Mouse (Mus musculus) gastrocnemius, postnatal 36 days (tissue): Measurements from ENCODE around the gene Psap. TPM values are rescaled to one million over a fixed set of nuclear protein-coding genes. Genes with fewer than 3 reads are reported as not detected.

Experiments used
- DNase-seq, 2 experiments: peaks; one replicate each; pipeline ENCODE4 v3.0.0; 2022
- intact Hi-C: fragments of 180-260 bp; cut with DNase I; formaldehyde crosslinking; loops from one replicate; pipeline ENCODE4 v1.15.1; 2025
- total RNA-seq, 2 experiments: library from RNA; stranded (reverse); gene quantifications; 2 replicates each; pipeline ENCODE4 v1.2.3; 2021

Gene Psap
- total RNA-seq, 2 experiments from 2014 or later: 685 to 809 TPM

GRCm38 (mm10) chr10:60285183-60285582, 7.8 kb downstream of the Psap start:
- intact Hi-C loops: no loop called here
- DNase-seq: no peak

GRCm38 (mm10) chr10:60285676-60286372, 8.4 kb downstream of the Psap start:
- intact Hi-C loops: no loop called here
- DNase-seq: peak in 1 of 2 experiments; percentile 53

GRCm38 (mm10) chr10:60286546-60286945, 9.1 kb downstream of the Psap start:
- no peak for DNase-seq
- intact Hi-C loops: no loop called here

DNA sequence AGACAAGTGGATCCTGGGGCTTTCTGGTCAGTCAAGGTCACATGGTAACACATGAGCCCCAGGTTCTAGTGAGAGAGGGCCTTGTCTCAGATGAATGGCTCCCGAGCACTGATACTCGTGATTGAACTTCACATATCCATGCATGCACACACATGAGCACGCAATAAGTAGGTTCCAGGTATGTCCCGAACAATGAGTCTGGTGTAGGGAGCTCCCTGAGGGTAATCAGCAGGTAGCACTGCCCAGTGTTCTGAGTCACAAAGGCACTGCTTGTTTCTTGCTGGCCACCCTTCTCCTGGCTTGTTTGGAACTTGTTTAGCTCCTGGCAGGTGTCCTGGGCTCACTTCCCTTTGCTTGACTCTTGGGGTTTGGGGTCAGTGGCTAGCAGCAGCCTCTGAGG, 9.7 kb downstream of the Psap start:
- DNase-seq: no peak
- intact Hi-C loops: no loop called here

DNA sequence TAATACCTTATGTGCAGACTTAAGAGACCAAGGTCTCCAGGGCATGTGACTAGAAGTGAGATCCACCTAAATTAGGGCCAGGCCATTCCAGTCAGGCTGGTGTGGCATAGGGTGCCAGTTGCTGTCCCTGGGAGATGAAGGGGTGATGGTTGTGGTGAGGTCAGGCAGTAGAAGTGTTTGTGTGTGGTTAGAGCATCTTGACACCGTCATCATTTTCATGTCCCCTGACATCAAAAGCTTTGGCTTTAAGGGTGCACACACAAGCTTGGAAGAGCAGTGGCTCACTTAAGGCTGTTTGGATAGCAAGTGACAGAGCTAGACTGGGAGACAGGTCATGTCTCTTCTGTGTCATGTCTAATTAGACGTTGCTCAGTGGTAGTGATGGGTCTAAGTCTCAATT, 10.3 kb downstream of the Psap start:
- intact Hi-C loops: no loop called here
- no peak for DNase-seq

- intact Hi-C loops: no loop called here
- DNase-seq: no peak
Measured at GRCm38 (mm10) chr10:60289216-60289615, 11.8 kb downstream of the Psap start.

DNA sequence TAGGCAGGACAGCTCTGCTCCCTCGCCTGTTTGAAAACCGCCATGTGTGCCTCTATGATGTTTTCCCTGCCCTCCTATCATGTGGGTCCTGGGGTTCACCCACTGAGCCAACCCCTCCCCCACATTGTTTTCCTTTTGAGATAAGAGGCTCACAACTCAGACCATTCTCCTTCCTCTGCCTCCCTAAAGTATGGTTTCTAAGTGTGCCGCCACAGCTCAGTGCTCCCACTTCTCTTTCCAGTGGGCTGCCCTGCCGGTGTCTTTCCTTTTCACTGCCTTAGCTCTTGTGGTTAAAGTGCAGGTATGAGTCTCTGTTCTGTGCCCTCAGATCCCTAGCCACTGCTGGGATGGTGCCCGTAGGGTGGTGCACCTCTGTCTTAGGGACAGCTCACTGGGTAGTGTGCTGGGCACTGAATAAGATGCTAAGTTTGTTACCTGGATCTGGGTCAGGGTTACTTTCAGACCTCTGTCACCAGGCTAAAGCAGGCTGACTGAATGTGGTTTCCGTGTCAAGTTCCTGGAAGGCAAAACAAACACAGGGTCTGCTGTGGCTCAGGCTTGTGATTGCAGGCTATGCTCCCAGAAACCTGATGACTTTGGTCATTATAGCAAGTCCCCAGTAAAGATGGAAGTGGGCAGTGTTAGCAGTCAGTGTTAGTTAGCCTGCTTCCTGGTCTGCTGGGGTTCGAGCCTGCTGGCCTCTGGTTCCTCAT, 12.8 kb downstream of the Psap start:
- DNase-seq: no peak
- intact Hi-C loops: no loop called here

DNA sequence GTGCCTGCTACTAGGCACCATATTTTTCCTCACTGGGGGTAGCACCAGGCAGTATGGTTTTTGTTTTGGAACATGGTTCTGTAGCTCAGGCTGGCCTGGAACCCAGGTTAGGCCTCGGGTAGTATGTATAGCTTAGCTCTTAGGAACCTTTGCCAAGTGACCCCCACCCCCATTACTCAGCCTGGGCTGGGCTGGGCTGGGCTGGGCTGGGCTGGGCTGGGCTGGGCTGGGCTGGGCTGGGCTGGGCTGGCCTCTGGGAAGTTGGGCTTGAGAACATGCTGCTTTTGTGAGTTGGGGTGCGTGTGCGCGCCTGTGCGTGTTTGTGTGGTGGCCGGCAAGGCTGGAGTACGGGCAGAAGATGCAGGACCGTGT, 13.3 kb downstream of the Psap start:
- DNase-seq: no peak
- intact Hi-C loops: no loop called here

DNA sequence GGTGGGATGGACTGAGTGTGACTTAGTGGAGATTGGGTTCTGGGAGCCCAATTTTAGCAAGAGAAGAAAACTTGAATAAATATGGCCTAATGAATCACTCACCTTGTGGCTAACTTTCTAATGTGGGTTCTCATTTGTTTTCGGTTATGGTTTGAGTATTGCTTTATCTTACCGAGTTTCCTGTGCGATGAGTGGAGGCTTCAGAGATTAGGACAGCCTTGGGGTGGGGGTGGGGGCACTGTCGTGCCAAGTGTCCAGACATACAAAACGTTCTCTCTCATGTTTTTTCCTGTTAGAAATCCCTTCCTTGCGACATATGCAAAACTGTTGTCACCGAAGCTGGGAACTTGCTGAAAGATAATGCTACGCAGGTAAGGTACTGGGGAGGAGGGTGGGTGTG, 14.8 kb downstream of the Psap start:
- intact Hi-C loops: no loop called here
- no peak for DNase-seq

DNA sequence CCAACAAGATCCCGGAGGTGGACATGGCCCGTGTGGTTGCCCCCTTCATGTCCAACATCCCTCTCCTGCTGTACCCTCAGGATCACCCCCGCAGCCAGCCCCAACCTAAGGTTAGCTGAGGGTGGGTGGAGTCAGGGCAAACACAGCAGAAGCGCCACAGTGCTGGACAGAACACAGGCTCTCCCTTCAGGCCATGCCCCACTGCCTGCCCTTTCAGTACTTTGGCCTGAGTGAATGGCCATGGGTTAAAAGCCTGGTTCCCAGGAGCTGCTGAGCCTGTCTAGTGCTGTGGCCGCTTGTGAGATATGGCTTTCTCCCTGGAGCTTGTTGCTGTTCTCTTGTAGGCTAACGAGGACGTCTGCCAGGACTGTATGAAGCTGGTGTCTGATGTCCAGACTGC, 17.2 kb downstream of the Psap start:
- DNase-seq: no peak
- intact Hi-C loops: no loop called here

- DNase-seq: no peak
- intact Hi-C loops: no loop called here
Measured at GRCm38 (mm10) chr10:60295356-60295755, 17.9 kb downstream of the Psap start.

- intact Hi-C loops: no loop called here
- no peak for DNase-seq
Measured at GRCm38 (mm10) chr10:60296027-60296426, 18.6 kb downstream of the Psap start.

DNA sequence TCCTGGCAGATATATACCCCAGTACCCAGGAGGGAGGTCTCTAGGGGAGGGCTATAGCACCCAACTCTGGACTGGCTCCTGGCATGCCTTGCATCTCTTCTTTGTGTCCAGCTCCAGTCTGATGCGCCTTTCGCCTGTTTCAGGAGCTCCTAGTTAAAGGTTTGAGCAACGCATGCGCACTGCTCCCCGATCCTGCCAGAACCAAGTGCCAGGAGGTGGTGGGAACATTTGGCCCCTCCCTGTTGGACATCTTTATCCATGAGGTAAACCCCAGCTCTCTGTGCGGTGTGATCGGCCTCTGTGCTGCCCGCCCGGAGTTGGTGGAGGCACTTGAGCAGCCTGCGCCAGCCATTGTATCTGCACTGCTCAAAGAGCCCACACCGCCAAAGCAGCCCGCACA, 22.2 kb downstream of the Psap start:
- no peak for DNase-seq
- intact Hi-C loops: loop anchor here (5.0 kb wide), 1 partner anchor 453 kb away; the partner anchor contains the start of gene Slc29a3

DNA sequence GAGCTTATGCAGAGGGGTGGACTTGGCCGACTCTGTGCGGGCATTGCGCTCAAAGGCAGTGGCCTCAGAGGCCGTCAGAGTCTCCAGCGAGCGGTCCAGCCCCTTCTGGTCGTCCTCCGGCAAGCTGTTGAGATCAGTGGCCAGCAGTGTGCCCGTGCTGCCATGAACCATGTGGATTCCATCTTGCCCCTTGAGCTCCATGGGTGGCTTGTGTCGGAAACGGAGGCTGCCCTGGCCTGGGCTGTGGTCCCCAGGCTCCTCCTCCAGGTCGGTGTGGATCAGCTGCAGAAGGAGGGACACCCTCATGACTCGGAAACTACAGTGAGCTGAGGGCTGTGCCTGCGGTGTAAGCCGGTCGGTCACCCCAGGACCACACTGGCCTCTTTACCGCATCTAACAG, 26.0 kb downstream of the Psap start:
- no peak for DNase-seq
- intact Hi-C loops: loop anchor here (5.0 kb wide), 1 partner anchor 449 kb away; the partner anchor contains the start of gene Slc29a3

GRCm38 (mm10) chr10:60304854-60305628, 27.6 kb downstream of the Psap start:
- intact Hi-C loops: loop anchor here (5.0 kb wide), 2 partner anchors 392 to 447 kb away; partner anchors contain the start of genes Cdh23 and Slc29a3
- DNase-seq: peak; percentile 61 to 66

DNA sequence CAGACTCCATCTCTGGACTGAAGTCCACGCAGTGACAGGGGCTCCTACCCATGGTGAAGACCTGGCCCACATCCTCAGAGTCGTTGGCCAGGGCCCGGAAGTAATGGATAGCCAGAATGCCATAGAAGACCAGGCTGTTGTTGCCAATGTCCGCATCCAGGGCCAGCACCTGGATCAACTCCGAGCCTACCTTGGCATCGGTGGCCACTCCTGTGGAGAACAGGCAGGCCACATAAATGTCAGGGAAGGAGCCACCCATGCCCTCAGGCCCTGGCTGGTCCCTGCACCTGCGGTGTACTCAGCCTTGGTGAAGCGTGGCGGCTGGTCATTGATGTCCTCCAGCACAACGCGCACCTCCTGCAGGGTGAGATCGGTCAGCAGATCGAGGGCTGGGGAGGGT, 33.2 kb downstream of the Psap start:
- intact Hi-C loops: no loop called here
- no peak for DNase-seq

- DNase-seq: no peak
- intact Hi-C loops: no loop called here
Measured at GRCm38 (mm10) chr10:60313606-60314005, 36.2 kb downstream of the Psap start.

GRCm38 (mm10) chr10:60316166-60316565, 38.7 kb downstream of the Psap start:
- intact Hi-C loops: no loop called here
- DNase-seq: no peak

DNA sequence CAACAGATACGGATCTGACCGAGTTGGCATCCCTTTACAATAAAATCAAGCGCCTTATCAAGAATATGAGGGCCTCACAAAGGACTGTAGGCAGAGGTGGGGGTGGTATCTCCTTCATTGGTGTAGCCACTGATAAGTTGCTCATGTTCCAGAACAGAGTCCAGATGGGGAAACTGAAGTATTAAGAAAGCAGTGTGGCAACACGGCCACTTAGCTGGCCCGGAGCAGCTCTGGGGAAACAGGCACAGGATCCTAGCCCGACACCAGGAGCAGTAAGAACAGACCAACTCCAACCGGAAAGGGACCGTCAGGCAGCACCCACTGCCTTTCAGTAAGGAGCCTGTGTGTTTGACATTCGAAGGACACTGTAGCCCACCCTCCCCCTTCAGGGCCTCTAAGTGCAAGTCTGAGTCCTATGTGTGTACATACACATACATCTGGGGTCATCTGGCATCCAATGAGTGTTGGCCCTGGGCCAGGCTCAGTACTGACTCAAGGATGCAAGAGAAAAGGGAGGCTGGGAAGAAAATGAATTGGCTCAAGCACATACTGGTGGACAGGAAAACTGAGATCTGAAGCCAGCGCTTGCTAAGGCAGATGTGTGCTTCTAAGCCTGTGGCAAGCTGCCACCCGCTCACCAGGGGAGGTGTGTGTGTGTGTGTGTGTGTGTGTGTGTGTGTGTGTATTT, 51.7 kb downstream of the Psap start:
- no peak for DNase-seq
- intact Hi-C loops: no loop called here

- DNase-seq: no peak
- intact Hi-C loops: no loop called here
Measured at GRCm38 (mm10) chr10:60334583-60334982, 57.2 kb downstream of the Psap start.

- no peak for DNase-seq
- intact Hi-C loops: no loop called here
Measured at GRCm38 (mm10) chr10:60335021-60335420, 57.6 kb downstream of the Psap start.
